Mouse (Mus musculus): ENCODE measurements around the gene Tmod3. TPM values are rescaled to one million over a fixed set of nuclear protein-coding genes. Genes with fewer than 3 reads are reported as not detected.
"Not testable (repeated sequence)": the region's sequence is repeated elsewhere in the genome, so short reads cannot be mapped to it uniquely, and the experiment has no call there.

Gene Tmod3
- polyA plus RNA-seq, 1 experiment from 2014 or later: 144 TPM

- Histone ChIP-seq H3K4me1 (ENCODE audit: control insufficient read depth, insufficient read depth, low read length) (peaks cover 10% of the 10 kb centered on the region; the same call in 1 of the 2 replicates), H3K9ac (ENCODE audit: low read depth, low read length) (no peak overlapping the region), H3K9me3 (ENCODE audit: control insufficient read depth, low read length) (no peaks in the 10 kb centered on the region), H3K4me2 (replicated peaks; ENCODE audit: low read depth, low read length) (no peak overlapping the region), H3K27me3 (ENCODE audit: control insufficient read depth, insufficient read depth, low read length) (no peaks in the 10 kb centered on the region), H3K27ac (ENCODE audit: low read depth, low read length) (peak overlapping the region; percentile 5; the same call in 1 of the 2 replicates), H3K36me3 (ENCODE audit: control insufficient read depth, insufficient read depth, low read length) (no peaks in the 10 kb centered on the region), H3K4me3 (ENCODE audit: low read length) (no peak overlapping the region)
- peak; percentile 68; the same call in 1 of the 2 replicates for ATAC-seq (ENCODE audit: low FRiP score, low TSS enrichment)
- WGBS: 11% methylated on average over 5 of the region's 5 CpGs
Observed at GRCm38 (mm10) chr9:75541497-75541896, 18.0 kb downstream of the Tmod3 start.

GRCm38 (mm10) chr9:75536422-75536821 lies 23.0 kb downstream of the Tmod3 start:
- Histone ChIP-seq H3K9me3 (ENCODE audit: control insufficient read depth, low read length) (no peaks in the 10 kb centered on the region), H3K4me2 (replicated peaks; ENCODE audit: low read depth, low read length) (no peak overlapping the region), H3K27ac (ENCODE audit: low read depth, low read length) (no peak overlapping the region), H3K9ac (ENCODE audit: low read depth, low read length) (no peak overlapping the region), H3K4me3 (ENCODE audit: low read length) (no peak overlapping the region), H3K4me1 (ENCODE audit: control insufficient read depth, insufficient read depth, low read length) (peaks cover 1% of the 10 kb centered on the region; the same call in 1 of the 2 replicates), H3K27me3 (ENCODE audit: control insufficient read depth, insufficient read depth, low read length) (no peaks in the 10 kb centered on the region), H3K36me3 (ENCODE audit: control insufficient read depth, insufficient read depth, low read length) (peaks cover 7% of the 10 kb centered on the region; the same call in 1 of the 2 replicates)
- no peak for ATAC-seq (ENCODE audit: low FRiP score, low TSS enrichment)
- WGBS: 85% methylated on average over 1 of the region's 1 CpGs

- WGBS: 94% methylated on average over 8 of the region's 8 CpGs
- Histone ChIP-seq H3K4me2 (replicated peaks; ENCODE audit: low read depth, low read length) (no peak overlapping the region), H3K4me1 (ENCODE audit: control insufficient read depth, insufficient read depth, low read length) (no peaks in the 10 kb centered on the region), H3K27me3 (ENCODE audit: control insufficient read depth, insufficient read depth, low read length) (no peaks in the 10 kb centered on the region), H3K4me3 (ENCODE audit: low read length) (no peak overlapping the region), H3K27ac (ENCODE audit: low read depth, low read length) (no peak overlapping the region), H3K36me3 (ENCODE audit: control insufficient read depth, insufficient read depth, low read length) (peaks cover 15% of the 10 kb centered on the region; the same call in 1 of the 2 replicates), H3K9me3 (ENCODE audit: control insufficient read depth, low read length) (no peaks in the 10 kb centered on the region), H3K9ac (ENCODE audit: low read depth, low read length) (no peak overlapping the region)
- ATAC-seq (ENCODE audit: low FRiP score, low TSS enrichment): no peak
Observed at GRCm38 (mm10) chr9:75534431-75534962, 25.0 kb downstream of the Tmod3 start.

GRCm38 (mm10) chr9:75532989-75533388 lies 26.5 kb downstream of the Tmod3 start:
- H3K4me1 ChIP-seq (ENCODE audit: control insufficient read depth, insufficient read depth, low read length); H3K4me3 ChIP-seq (ENCODE audit: low read length); H3K9ac ChIP-seq (ENCODE audit: low read depth, low read length); H3K27me3 ChIP-seq (ENCODE audit: control insufficient read depth, insufficient read depth, low read length); H3K9me3 ChIP-seq (ENCODE audit: control insufficient read depth, low read length); ATAC-seq (ENCODE audit: low FRiP score, low TSS enrichment); H3K4me2 ChIP-seq (replicated peaks; ENCODE audit: low read depth, low read length); H3K27ac ChIP-seq (ENCODE audit: low read depth, low read length): not testable (repeated sequence)
- peaks cover 15% of the 10 kb centered on the region; the same call in 1 of the 2 replicates for H3K36me3 ChIP-seq (ENCODE audit: control insufficient read depth, insufficient read depth, low read length)
- 79% methylated on average over 8 of the region's 9 CpGs for WGBS

- Histone ChIP-seq H3K9ac (ENCODE audit: low read depth, low read length) (no peak overlapping the region), H3K27ac (ENCODE audit: low read depth, low read length) (no peak overlapping the region), H3K36me3 (ENCODE audit: control insufficient read depth, insufficient read depth, low read length) (peaks cover 15% of the 10 kb centered on the region; the same call in 1 of the 2 replicates), H3K4me2 (replicated peaks; ENCODE audit: low read depth, low read length) (no peak overlapping the region), H3K4me1 (ENCODE audit: control insufficient read depth, insufficient read depth, low read length) (no peaks in the 10 kb centered on the region), H3K27me3 (ENCODE audit: control insufficient read depth, insufficient read depth, low read length) (no peaks in the 10 kb centered on the region), H3K4me3 (ENCODE audit: low read length) (no peak overlapping the region), H3K9me3 (ENCODE audit: control insufficient read depth, low read length) (no peaks in the 10 kb centered on the region)
- WGBS: 74% methylated on average over 7 of the region's 7 CpGs
- ATAC-seq (ENCODE audit: low FRiP score, low TSS enrichment): no peak
Observed at GRCm38 (mm10) chr9:75532461-75532860, 27.0 kb downstream of the Tmod3 start.

GRCm38 (mm10) chr9:75529358-75529757 lies 30.1 kb downstream of the Tmod3 start:
- Histone ChIP-seq H3K4me1 (ENCODE audit: control insufficient read depth, insufficient read depth, low read length) (no peaks in the 10 kb centered on the region), H3K27me3 (ENCODE audit: control insufficient read depth, insufficient read depth, low read length) (no peaks in the 10 kb centered on the region), H3K4me3 (ENCODE audit: low read length) (no peak overlapping the region), H3K9ac (ENCODE audit: low read depth, low read length) (no peak overlapping the region), H3K4me2 (replicated peaks; ENCODE audit: low read depth, low read length) (no peak overlapping the region), H3K27ac (ENCODE audit: low read depth, low read length) (no peak overlapping the region), H3K9me3 (ENCODE audit: control insufficient read depth, low read length) (no peaks in the 10 kb centered on the region), H3K36me3 (ENCODE audit: control insufficient read depth, insufficient read depth, low read length) (peaks cover 15% of the 10 kb centered on the region; the same call in 1 of the 2 replicates)
- no peak for ATAC-seq (ENCODE audit: low FRiP score, low TSS enrichment)
- WGBS: 77% methylated on average over 5 of the region's 5 CpGs

- Histone ChIP-seq H3K27me3 (ENCODE audit: control insufficient read depth, insufficient read depth, low read length) (no peaks in the 10 kb centered on the region), H3K9ac (ENCODE audit: low read depth, low read length) (no peak overlapping the region), H3K9me3 (ENCODE audit: control insufficient read depth, low read length) (no peaks in the 10 kb centered on the region), H3K27ac (ENCODE audit: low read depth, low read length) (no peak overlapping the region), H3K36me3 (ENCODE audit: control insufficient read depth, insufficient read depth, low read length) (peaks cover 15% of the 10 kb centered on the region; the same call in 1 of the 2 replicates), H3K4me1 (ENCODE audit: control insufficient read depth, insufficient read depth, low read length) (no peaks in the 10 kb centered on the region), H3K4me3 (ENCODE audit: low read length) (no peak overlapping the region), H3K4me2 (replicated peaks; ENCODE audit: low read depth, low read length) (no peak overlapping the region)
- no peak for ATAC-seq (ENCODE audit: low FRiP score, low TSS enrichment)
- 95% methylated on average over 9 of the region's 9 CpGs for WGBS
Observed at GRCm38 (mm10) chr9:75528096-75528495, 31.4 kb downstream of the Tmod3 start.

GRCm38 (mm10) chr9:75527368-75528059 lies 31.9 kb downstream of the Tmod3 start:
- no peak overlapping the region for H3K4me2 ChIP-seq (replicated peaks; ENCODE audit: low read depth, low read length)
- H3K9me3 ChIP-seq (ENCODE audit: control insufficient read depth, low read length): no peaks in the 10 kb centered on the region
- 83% methylated on average over 13 of the region's 13 CpGs for WGBS
- H3K36me3 ChIP-seq (ENCODE audit: control insufficient read depth, insufficient read depth, low read length): peaks cover 15% of the 10 kb centered on the region; the same call in 1 of the 2 replicates
- H3K9ac ChIP-seq (ENCODE audit: low read depth, low read length): no peak overlapping the region
- H3K27ac ChIP-seq (ENCODE audit: low read depth, low read length): no peak overlapping the region
- ATAC-seq (ENCODE audit: low FRiP score, low TSS enrichment): no peak
- H3K4me1 ChIP-seq (ENCODE audit: control insufficient read depth, insufficient read depth, low read length): no peaks in the 10 kb centered on the region
- no peak overlapping the region for H3K4me3 ChIP-seq (ENCODE audit: low read length)
- no peaks in the 10 kb centered on the region for H3K27me3 ChIP-seq (ENCODE audit: control insufficient read depth, insufficient read depth, low read length)

GRCm38 (mm10) chr9:75523646-75524045 lies 35.8 kb downstream of the Tmod3 start:
- no peaks in the 10 kb centered on the region for H3K27me3 ChIP-seq (ENCODE audit: control insufficient read depth, insufficient read depth, low read length)
- no peak for ATAC-seq (ENCODE audit: low FRiP score, low TSS enrichment)
- H3K36me3 ChIP-seq (ENCODE audit: control insufficient read depth, insufficient read depth, low read length): peaks cover 6% of the 10 kb centered on the region; the same call in 1 of the 2 replicates
- no peaks in the 10 kb centered on the region for H3K9me3 ChIP-seq (ENCODE audit: control insufficient read depth, low read length)
- WGBS: 81% methylated on average over 6 of the region's 6 CpGs
- no peak overlapping the region for H3K9ac ChIP-seq (ENCODE audit: low read depth, low read length)
- H3K4me3 ChIP-seq (ENCODE audit: low read length): no peak overlapping the region
- H3K4me1 ChIP-seq (ENCODE audit: control insufficient read depth, insufficient read depth, low read length): no peaks in the 10 kb centered on the region
- H3K4me2 ChIP-seq (replicated peaks; ENCODE audit: low read depth, low read length): no peak overlapping the region
- H3K27ac ChIP-seq (ENCODE audit: low read depth, low read length): no peak overlapping the region

Measured in kidney, embryonic 14.5 days (tissue).